Mouse (Mus musculus) heart, embryonic 14.5 days (tissue): ENCODE data around the gene Slf2. TPM values are rescaled to one million over a fixed set of nuclear protein-coding genes. Genes with fewer than 3 reads are reported as not detected.

Source experiments
- ATAC-seq: fragments of 200-750 bp; cut with Nextera tagmentation; 2 replicates; pipeline ENCODE4 v1.8.0; 2017; ENCODE audit warnings: low read depth, moderate TSS enrichment; ENCODE audit not compliant: insufficient number of reproducible peaks, insufficient read depth, low FRiP score
- H3K27ac ChIP-seq, 2 experiments: fragments of 200-500 bp in 1 of 2; fragments of 300-500 bp in 1 of 2; sonication (generic) in 1 of 2; replicated peaks in 1 of 2; 2 replicates each; pipeline ENCODE4 v1.5.1; 2012 to 2014; ENCODE audit warnings: low read depth in 2 of 2, low read length in 2 of 2, control low read depth in 1 of 2, mild to moderate bottlenecking in 1 of 2, mixed read lengths in 1 of 2; ENCODE audit not compliant: control insufficient read depth in 1 of 2, insufficient read depth in 1 of 2
- H3K27me3 ChIP-seq: fragments of 300-500 bp; sonication (generic); 2 replicates; pipeline ENCODE4 v1.6.1; 2014; ENCODE audit warnings: mild to moderate bottlenecking, low read length, control low read depth; ENCODE audit not compliant: control insufficient read depth, insufficient read depth
- H3K36me3 ChIP-seq: fragments of 300-500 bp; sonication (generic); 2 replicates; pipeline ENCODE4 v1.6.1; 2014; ENCODE audit warnings: mild to moderate bottlenecking, control low read depth, low read length, mixed read lengths; ENCODE audit not compliant: control insufficient read depth, insufficient read depth
- H3K4me1 ChIP-seq, 2 experiments: fragments of 200-500 bp in 1 of 2; fragments of 300-500 bp in 1 of 2; sonication (generic) in 1 of 2; 2 replicates each; pipeline ENCODE4 v1.6.1; 2012 to 2014; ENCODE audit warnings: low read length in 2 of 2, control low read depth in 1 of 2, mixed read lengths in 1 of 2; ENCODE audit not compliant: control insufficient read depth in 2 of 2, insufficient read depth in 2 of 2
- H3K4me2 ChIP-seq: fragments of 300-500 bp; sonication (generic); 2 replicates; pipeline ENCODE4 v1.6.1; 2014; ENCODE audit warnings: mild to moderate bottlenecking, low read length
- H3K4me3 ChIP-seq, 2 experiments: fragments of 200-500 bp in 1 of 2; fragments of 300-500 bp in 1 of 2; sonication (generic) in 1 of 2; 2 replicates each; pipeline ENCODE4 v1.5.1; 2012 to 2014; ENCODE audit warnings: low read length in 2 of 2, mild to moderate bottlenecking in 2 of 2, control low read depth in 1 of 2, low read depth in 1 of 2, moderate library complexity in 1 of 2; ENCODE audit not compliant: control insufficient read depth in 1 of 2, insufficient read depth in 1 of 2
- H3K9ac ChIP-seq: fragments of 300-500 bp; sonication (generic); 2 replicates; pipeline ENCODE4 v1.6.1; 2014; ENCODE audit warnings: mild to moderate bottlenecking, low read length
- H3K9me3 ChIP-seq: fragments of 300-500 bp; sonication (generic); 2 replicates; pipeline ENCODE4 v1.6.1; 2016; ENCODE audit warnings: low read length, control low read depth; ENCODE audit not compliant: control insufficient read depth
- WGBS: fragments of 180-500 bp; shearing (Covaris S2); extraction: QIAGEN DNeasy Blood & Tissue Kit; methylation state at CpG from one replicate; pipeline ENCODE4 v1.1.7; 2014; 5-methylcytosine and 5-hydroxymethylcytosine counted together
- polyA plus RNA-seq: library from polyadenylated mRNA; unstranded; fragments of >200 nt; fragmentation: Nextera tagmentation; extraction: Ambion mirVana; gene quantifications from 2 replicates; pipeline ENCODE4 v1.2.1, GENCODE M21; 2014

Gene Slf2
- polyA plus RNA-seq, 1 experiment from 2014 or later = 47.0 TPM

DNA sequence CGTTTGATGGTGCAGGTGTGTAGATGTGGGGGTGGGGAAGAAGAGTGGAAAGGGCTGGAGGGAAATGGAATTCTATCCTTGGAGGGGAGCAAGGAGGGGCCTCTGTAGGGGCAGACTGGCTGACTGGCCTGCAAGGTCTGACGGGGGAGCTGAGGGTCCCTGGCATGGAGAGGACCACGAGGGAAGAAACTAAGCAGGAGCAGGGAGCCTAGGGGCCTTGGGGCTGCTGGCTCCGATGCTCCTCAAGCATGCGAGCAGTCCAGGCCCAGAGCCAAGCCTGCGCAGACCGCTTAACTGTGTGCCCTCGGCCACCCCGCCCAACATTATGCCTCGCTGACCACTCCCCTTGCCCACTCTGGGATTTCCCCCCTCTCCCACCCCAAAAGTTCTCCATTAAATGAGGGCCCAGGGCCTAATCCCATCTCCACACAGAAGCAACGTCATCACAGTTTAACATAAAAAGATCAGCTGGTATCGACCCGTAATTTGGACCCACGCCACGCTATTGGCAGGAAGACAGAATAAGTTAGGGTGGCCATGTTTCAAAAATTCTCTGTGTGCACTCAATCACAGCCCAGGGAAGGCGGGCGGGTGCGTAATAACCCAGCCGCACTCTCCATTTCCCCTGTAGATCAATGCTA lies 37.6 kb upstream of the Slf2 start:
- H3K4me2 ChIP-seq = peak overlapping the region; percentile 13; the same call in 1 of the 2 replicates
- 50% methylated on average over 17 of the region's 19 CpGs for WGBS

DNA sequence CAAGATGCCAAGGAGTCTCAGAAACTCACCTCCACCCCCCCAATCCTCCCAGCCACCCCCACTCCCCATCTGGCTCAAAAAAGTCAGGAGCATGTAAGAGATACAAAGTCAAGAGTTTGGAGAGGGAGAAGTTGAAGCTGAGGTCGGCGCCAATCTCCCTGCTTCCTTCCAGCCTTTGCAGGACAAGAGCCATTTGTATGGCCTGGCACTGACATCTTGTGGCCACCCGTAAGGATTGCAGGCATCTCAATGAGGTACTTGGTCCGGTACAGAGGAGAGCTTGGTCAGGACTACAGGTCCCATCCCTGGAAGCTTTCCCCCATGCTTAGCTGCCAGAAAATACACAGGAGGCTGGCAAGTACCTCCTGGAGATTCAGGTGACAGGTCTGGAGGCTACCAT lies 35.7 kb upstream of the Slf2 start:
- Histone ChIP-seq H3K27me3 (peaks cover 25% of the 10 kb centered on the region), H3K4me1 (peaks cover 23 to 27% of the 10 kb centered on the region in 2 experiments), H3K4me2 (no peak overlapping the region), H3K9ac (no peak overlapping the region), H3K27ac (no peak overlapping the region), H3K36me3 (no peaks in the 10 kb centered on the region), H3K4me3 (no peak overlapping the region), H3K9me3 (no peaks in the 10 kb centered on the region)
- WGBS = 1% methylated on average over 4 of the region's 4 CpGs
- peak; percentile 53; the same call in 1 of the 2 replicates for ATAC-seq

More for the DNA sequence above, 37.6 kb upstream of the Slf2 start:
- Histone ChIP-seq H3K4me3 (no peak overlapping the region), H3K27me3 (peaks cover 31% of the 10 kb centered on the region), H3K9ac (no peak overlapping the region), H3K9me3 (no peaks in the 10 kb centered on the region), H3K36me3 (no peaks in the 10 kb centered on the region), H3K4me1 (peaks cover 4 to 11% of the 10 kb centered on the region in 2 experiments), H3K27ac (no peak overlapping the region)
- no peak for ATAC-seq

GRCm38 (mm10) chr19:44896450-44896849 lies 34.5 kb upstream of the Slf2 start:
- 53% methylated on average over 6 of the region's 6 CpGs for WGBS
- Histone ChIP-seq H3K4me3 (no peak overlapping the region), H3K27me3 (peaks cover 25% of the 10 kb centered on the region), H3K36me3 (no peaks in the 10 kb centered on the region), H3K4me2 (no peak overlapping the region), H3K9ac (no peak overlapping the region), H3K9me3 (no peaks in the 10 kb centered on the region), H3K27ac (no peak overlapping the region), H3K4me1 (peaks cover 30 to 35% of the 10 kb centered on the region in 2 experiments)
- ATAC-seq = no peak

DNA sequence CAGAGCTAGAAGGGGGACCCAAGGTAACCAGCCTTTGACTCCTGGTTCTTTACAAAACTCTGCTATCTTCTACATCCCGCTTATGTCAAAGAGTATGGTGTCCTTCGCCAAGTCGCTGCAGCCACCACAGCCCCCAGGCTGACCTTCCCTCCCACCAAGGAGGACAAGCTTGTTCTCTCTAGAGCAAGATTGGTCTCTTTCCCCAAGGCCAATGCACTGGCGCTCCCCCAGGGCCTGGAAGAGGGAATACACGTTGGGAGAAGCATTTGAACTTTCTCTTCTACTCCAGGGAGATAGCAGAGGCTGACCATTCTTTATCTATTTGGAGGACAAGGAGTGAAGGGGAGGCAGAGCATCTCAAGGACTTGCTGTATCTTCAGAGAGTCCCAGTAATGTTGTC lies 33.4 kb upstream of the Slf2 start:
- H3K4me1 ChIP-seq = peaks cover 32 to 40% of the 10 kb centered on the region in 2 experiments
- H3K27ac ChIP-seq = no peak overlapping the region
- peaks cover 25% of the 10 kb centered on the region for H3K27me3 ChIP-seq
- no peak overlapping the region for H3K9ac ChIP-seq
- 61% methylated on average over 5 of the region's 5 CpGs for WGBS
- no peak for ATAC-seq
- no peak overlapping the region for H3K4me3 ChIP-seq
- H3K9me3 ChIP-seq = no peaks in the 10 kb centered on the region
- no peaks in the 10 kb centered on the region for H3K36me3 ChIP-seq
- H3K4me2 ChIP-seq = no peak overlapping the region

DNA sequence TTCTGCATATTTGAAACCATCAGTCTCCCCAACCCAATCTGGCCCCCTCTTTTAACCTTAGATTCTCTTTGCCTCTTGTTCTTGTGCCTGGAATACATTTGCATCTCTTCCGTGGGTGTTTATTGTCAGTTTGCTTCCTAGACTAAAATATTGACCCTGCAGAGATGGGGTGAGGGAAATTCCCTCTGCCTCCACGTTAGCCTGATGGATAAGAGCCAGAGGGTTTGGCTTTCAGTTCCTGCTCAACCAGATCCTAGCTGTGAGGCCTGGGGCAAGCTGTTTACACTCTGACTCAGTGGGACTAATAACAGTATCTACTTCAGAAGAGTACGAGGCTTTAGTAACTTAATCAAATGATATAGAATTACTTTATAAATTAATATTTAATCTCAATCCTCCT lies 32.3 kb upstream of the Slf2 start:
- 31% methylated on average over 3 of the region's 3 CpGs for WGBS
- Histone ChIP-seq H3K9me3 (no peaks in the 10 kb centered on the region), H3K4me3 (no peak overlapping the region), H3K9ac (no peak overlapping the region), H3K4me1 (peaks cover 27 to 40% of the 10 kb centered on the region in 2 experiments), H3K36me3 (no peaks in the 10 kb centered on the region), H3K27me3 (peaks cover 22% of the 10 kb centered on the region; the same call in 1 of the 2 replicates), H3K4me2 (no peak overlapping the region), H3K27ac (peak overlapping the region in 1 of 2 experiments; percentile 63; a peak in 2 of 4 replicates)
- no peak for ATAC-seq

GRCm38 (mm10) chr19:44899104-44899793 lies 31.7 kb upstream of the Slf2 start:
- Histone ChIP-seq H3K36me3 (no peaks in the 10 kb centered on the region), H3K27ac (peak overlapping the region; percentile 63 to 72), H3K4me2 (no peak overlapping the region), H3K4me1 (peaks cover 27 to 40% of the 10 kb centered on the region in 2 experiments), H3K9ac (no peak overlapping the region), H3K9me3 (no peaks in the 10 kb centered on the region), H3K27me3 (peaks cover 17% of the 10 kb centered on the region; the same call in 1 of the 2 replicates), H3K4me3 (no peak overlapping the region)
- WGBS = 5% methylated on average over 9 of the region's 9 CpGs
- ATAC-seq = peak; percentile 36; the same call in 1 of the 2 replicates

GRCm38 (mm10) chr19:44899947-44900773 lies 30.8 kb upstream of the Slf2 start:
- Histone ChIP-seq H3K9me3 (no peaks in the 10 kb centered on the region), H3K9ac (peak overlapping the region; percentile 54; the same call in 1 of the 2 replicates), H3K36me3 (no peaks in the 10 kb centered on the region), H3K27me3 (0 out of 2 replicates have a peak, but pooled peaks cover 15% of the 10 kb centered on the region), H3K4me2 (peak overlapping the region; percentile 23), H3K27ac (peak overlapping the region; percentile 15 to 49), H3K4me1 (peaks cover 27 to 40% of the 10 kb centered on the region in 2 experiments), H3K4me3 (no peak overlapping the region)
- WGBS = 31% methylated on average over 22 of the region's 22 CpGs
- 0 out of 2 replicates have a peak, but pooled peaks have one; percentile 29 for ATAC-seq
